Mouse (Mus musculus) stomach, embryonic 14.5 days (tissue): ENCODE data around the gene Ctsk. TPM values are rescaled to one million over a fixed set of nuclear protein-coding genes. Genes with fewer than 3 reads are reported as not detected.

ENCODE experiments used
- ATAC-seq: fragments of 200-750 bp; cut with Nextera tagmentation; 2 replicates; pipeline ENCODE4 v1.8.0; 2017; ENCODE audit warnings: low read depth, moderate TSS enrichment; ENCODE audit not compliant: insufficient number of reproducible peaks, insufficient read depth, low FRiP score
- H3K27ac ChIP-seq: fragments of 300-500 bp; sonication (generic); 2 replicates; pipeline ENCODE4 v1.5.1; 2014; ENCODE audit warnings: mild to moderate bottlenecking, low read length, moderate library complexity, mixed read lengths
- H3K27me3 ChIP-seq: fragments of 300-500 bp; sonication (generic); 2 replicates; pipeline ENCODE4 v1.6.1; 2014; ENCODE audit warnings: low read length, control low read depth, mixed read lengths; ENCODE audit not compliant: control insufficient read depth, insufficient read depth
- H3K36me3 ChIP-seq: fragments of 300-500 bp; sonication (generic); 2 replicates; pipeline ENCODE4 v1.6.1; 2014; ENCODE audit warnings: mild to moderate bottlenecking, control low read depth, low read length, moderate library complexity, mixed read lengths; ENCODE audit not compliant: control insufficient read depth, insufficient read depth
- H3K4me1 ChIP-seq: fragments of 300-500 bp; sonication (generic); 2 replicates; pipeline ENCODE4 v1.6.1; 2014; ENCODE audit warnings: low read length, control low read depth, mixed read lengths; ENCODE audit not compliant: control insufficient read depth, insufficient read depth
- H3K4me2 ChIP-seq: fragments of 300-500 bp; sonication (generic); replicated peaks from 2 replicates; pipeline ENCODE4 v1.6.1; 2014; ENCODE audit warnings: low read depth, low read length, control low read depth
- H3K4me3 ChIP-seq: fragments of 300-500 bp; sonication (generic); 2 replicates; pipeline ENCODE4 v1.5.1; 2014; ENCODE audit warnings: low read depth, low read length, control low read depth
- H3K9ac ChIP-seq: fragments of 300-500 bp; sonication (generic); replicated peaks from 2 replicates; pipeline ENCODE4 v1.6.1; 2014; ENCODE audit warnings: low read depth, mild to moderate bottlenecking, control low read depth, low read length, moderate library complexity, mixed read lengths
- H3K9me3 ChIP-seq: fragments of 300-500 bp; sonication (generic); 2 replicates; pipeline ENCODE4 v1.6.1; 2016; ENCODE audit warnings: low read depth, low read length, control low read depth; ENCODE audit not compliant: control insufficient read depth
- WGBS: fragments of 180-500 bp; shearing (Covaris S2); extraction: QIAGEN DNeasy Blood & Tissue Kit; methylation state at CpG from one replicate; pipeline ENCODE4 v1.1.7; 2014; 5-methylcytosine and 5-hydroxymethylcytosine counted together
- polyA plus RNA-seq: library from polyadenylated mRNA; unstranded; fragments of >200 nt; fragmentation: Nextera tagmentation; extraction: Ambion mirVana; gene quantifications from 2 replicates; pipeline ENCODE4 v1.2.1, GENCODE M21; 2014

Ctsk gene
- polyA plus RNA-seq, 1 experiment from 2014 or later: 13.3 TPM

DNA sequence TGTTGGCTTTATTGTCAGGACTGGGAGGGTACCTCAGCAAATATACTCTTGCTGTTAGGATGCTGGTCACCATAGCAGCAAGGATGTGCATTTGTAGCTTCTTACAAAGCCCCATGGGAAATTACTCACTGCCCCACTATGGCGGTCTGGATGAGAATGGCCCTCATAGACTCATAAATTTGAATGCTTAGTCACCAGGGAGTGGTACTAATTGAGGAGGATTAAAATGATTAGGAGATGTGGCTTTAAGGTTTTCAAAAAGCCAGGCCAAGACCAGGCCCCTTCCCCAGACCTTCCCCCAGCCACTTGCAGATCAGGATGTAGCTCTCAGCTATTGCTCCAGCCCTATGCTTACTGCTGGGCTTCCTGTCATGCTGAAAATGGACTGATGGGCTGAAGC, 51.1 kb downstream of the Ctsk start:
- Histone ChIP-seq H3K9me3 (no peaks in the 10 kb centered on the region), H3K36me3 (no peaks in the 10 kb centered on the region), H3K9ac (no peak overlapping the region), H3K4me1 (no peaks in the 10 kb centered on the region), H3K27me3 (no peaks in the 10 kb centered on the region), H3K4me2 (no peak overlapping the region), H3K4me3 (no peak overlapping the region), H3K27ac (no peak overlapping the region)
- ATAC-seq: no peak
- WGBS: 91% methylated on average over 1 of the region's 1 CpGs

DNA sequence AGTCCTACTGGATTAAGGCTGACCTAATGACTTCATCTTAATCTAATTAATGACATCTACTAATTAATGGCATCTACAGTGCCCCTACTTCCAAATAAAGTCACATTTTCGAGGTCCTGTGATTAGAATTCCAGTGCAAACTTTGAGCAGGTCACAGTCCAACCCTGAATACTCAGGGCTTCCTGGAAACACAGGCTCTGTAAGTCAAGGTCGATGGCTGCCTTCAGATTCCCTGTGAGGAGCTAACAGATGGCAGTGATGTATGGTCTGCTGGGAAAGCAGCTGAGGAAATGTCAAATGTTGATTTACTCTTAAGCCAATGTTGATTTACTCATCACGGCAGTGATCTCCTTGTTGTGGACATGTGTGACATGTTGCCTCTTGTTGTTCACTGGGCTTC, 54.9 kb downstream of the Ctsk start:
- Histone ChIP-seq H3K4me2 (no peak overlapping the region), H3K36me3 (no peaks in the 10 kb centered on the region), H3K9ac (no peak overlapping the region), H3K4me1 (no peaks in the 10 kb centered on the region), H3K9me3 (no peaks in the 10 kb centered on the region), H3K27ac (no peak overlapping the region), H3K27me3 (no peaks in the 10 kb centered on the region), H3K4me3 (no peak overlapping the region)
- 30% methylated on average over 3 of the region's 3 CpGs for WGBS
- ATAC-seq: no peak

Other genes starting within 250 kb of the Ctsk start
- 8.2 and 8.4 TPM in 2 replicates for gene Bnipl, start 248.1 kb upstream of the Ctsk start, polyA plus RNA-seq
- gene Mindy1, start 217.9 kb upstream of the Ctsk start, polyA plus RNA-seq: 47.1 and 51.1 TPM in 2 replicates
- gene Prune1, start 217.2 kb upstream of the Ctsk start, polyA plus RNA-seq: 20.1 and 23.1 TPM in 2 replicates
- gene Anxa9, start 192.1 kb upstream of the Ctsk start, polyA plus RNA-seq: 1.7 and 2.1 TPM in 2 replicates
- 136 and 146 TPM in 2 replicates for gene Cers2, start 184.5 kb upstream of the Ctsk start, polyA plus RNA-seq
- 50.8 and 51.8 TPM in 2 replicates for gene Setdb1, start 142.1 kb upstream of the Ctsk start, polyA plus RNA-seq
- 0.74 TPM in 1 of 2 replicates, not detected in the other for gene 4930558C23Rik, start 96.4 kb upstream of the Ctsk start, polyA plus RNA-seq
- 30.2 and 33.0 TPM in 2 replicates for gene Arnt, start 64.9 kb upstream of the Ctsk start, polyA plus RNA-seq
- gene Ctss, start 27.5 kb downstream of the Ctsk start, polyA plus RNA-seq: 20.3 and 24.5 TPM in 2 replicates
- gene Hormad1, start 60.4 kb downstream of the Ctsk start, polyA plus RNA-seq: not detected in 2 replicates
- 37.0 and 38.0 TPM in 2 replicates for gene Golph3l, start 89.7 kb downstream of the Ctsk start, polyA plus RNA-seq
- gene Ensa, start 125.7 kb downstream of the Ctsk start, polyA plus RNA-seq: 76.3 and 81.3 TPM in 2 replicates
- 47.0 and 61.2 TPM in 2 replicates for gene Mcl1, start 159.5 kb downstream of the Ctsk start, polyA plus RNA-seq
- gene Adamtsl4, start 188.7 kb downstream of the Ctsk start, polyA plus RNA-seq: 3.1 and 5.3 TPM in 2 replicates
- gene Ecm1, start 240.3 kb downstream of the Ctsk start, polyA plus RNA-seq: 27.0 and 35.8 TPM in 2 replicates